Mouse (Mus musculus) hematopoietic stem cell, adult 5-6 weeks (primary cell): ENCODE measurements around the gene Vmn2r6. TPM values are rescaled to one million over a fixed set of nuclear protein-coding genes. Genes with fewer than 3 reads are reported as not detected.
"Not testable (repeated sequence)": the region's sequence is repeated elsewhere in the genome, so short reads cannot be mapped to it uniquely, and the experiment has no call there.

ENCODE experiments used
- ATAC-seq, 2 experiments: fragments of 125-278 bp in 1 of 2; replicated peaks in 1 of 2; 2 replicates each; pipeline ENCODE4 v1.8.0; 2016 to 2017; ENCODE audit warnings: inconsistent platforms in 2 of 2, mild to moderate bottlenecking in 2 of 2, moderate number of reproducible peaks in 2 of 2, low read depth in 1 of 2, moderate TSS enrichment in 1 of 2; ENCODE audit not compliant: low FRiP score in 2 of 2, poor library complexity in 2 of 2, severe bottlenecking in 2 of 2, insufficient read depth in 1 of 2, low TSS enrichment in 1 of 2
- total RNA-seq: library from RNA; stranded (forward); fragments of 172-1452, 232-1000 nt; gene quantifications from 2 replicates; pipeline ENCODE4 v1.2.3, GENCODE M21; 2017

The Vmn2r6 gene
- total RNA-seq, result not detected in 2 replicates

DNA sequence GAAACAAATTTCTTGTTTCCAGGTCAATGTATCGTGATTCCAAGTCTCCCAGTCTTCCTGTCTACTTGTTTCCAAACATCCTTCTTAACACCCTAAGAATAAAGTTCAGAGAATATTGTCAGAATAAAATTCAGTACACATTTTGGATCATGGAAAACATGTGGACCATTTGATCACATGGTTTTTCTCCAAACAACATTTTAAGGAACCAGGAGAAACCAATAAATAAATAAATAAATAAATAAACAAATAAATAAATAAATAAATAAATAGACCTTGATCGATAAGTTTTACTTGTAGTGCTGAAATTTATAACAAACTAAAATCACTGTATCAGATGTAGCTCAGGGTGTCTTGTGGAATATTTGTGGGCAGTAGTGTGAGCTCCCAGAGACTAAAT, at the start of gene Vmn2r6:
Gene Vmn2r6 (minus strand): TSS at position 101 of the 400 bp plus-strand sequence.
- not testable (repeated sequence) for ATAC-seq

DNA sequence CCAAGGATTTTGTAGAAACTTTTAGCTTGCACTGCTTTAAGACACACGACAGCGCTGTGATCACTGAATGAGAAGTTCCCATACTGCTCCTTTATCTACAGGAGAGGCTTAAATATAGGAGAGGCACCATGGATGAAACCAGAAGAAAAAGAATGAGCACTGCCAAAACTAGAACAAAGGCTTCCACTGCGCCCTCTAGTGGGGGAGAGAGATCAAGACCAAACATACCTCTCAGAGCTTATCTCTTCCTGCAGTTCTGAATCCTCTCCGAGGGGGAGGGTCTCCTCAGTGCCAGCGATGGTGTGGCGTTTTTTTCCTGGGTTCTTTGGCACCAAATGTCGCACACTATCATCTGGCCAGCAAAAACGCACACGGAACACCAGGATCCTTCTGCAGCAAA, 22.0 kb upstream of the Vmn2r6 start:
- ATAC-seq, result no peak

DNA sequence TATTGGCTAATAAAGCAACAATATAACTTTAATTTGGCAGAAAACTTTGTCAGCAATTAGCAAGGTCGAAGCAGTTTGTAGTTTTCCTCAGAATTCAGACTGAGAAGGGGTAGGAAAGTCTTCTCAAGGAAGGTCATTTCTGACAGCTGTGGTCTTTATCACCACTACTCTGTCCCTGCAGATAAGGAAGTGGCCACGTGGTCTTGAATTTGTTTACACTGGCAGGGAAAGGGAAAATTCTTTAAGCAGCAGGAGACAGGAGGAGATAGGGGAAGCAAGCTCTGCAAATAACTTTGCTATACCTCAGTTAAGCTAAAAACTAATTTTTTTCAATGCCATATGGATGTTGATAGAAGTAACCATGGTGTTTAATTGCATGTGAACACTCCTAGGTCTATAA, 3.2 kb upstream of the Vmn2r6 start:
- ATAC-seq, result not testable (repeated sequence)

DNA sequence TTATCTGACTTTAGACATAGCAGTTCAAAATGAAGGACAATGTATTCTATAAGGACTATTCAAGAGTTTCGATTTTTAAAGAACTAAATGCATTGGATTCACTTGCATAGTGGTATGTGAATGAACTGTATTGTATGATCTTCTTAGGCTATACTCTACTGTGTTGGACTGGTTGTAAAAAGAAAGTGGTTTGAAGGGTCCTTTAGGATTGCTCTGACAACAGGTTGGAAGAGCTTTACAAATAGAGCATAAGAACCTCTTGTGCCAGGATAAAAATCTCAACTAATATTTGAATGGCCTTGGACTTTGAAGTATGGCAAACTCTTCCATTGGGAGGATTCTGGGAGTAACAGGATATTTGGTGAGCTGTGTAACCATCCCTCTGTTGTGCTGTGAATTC, 42.0 kb downstream of the Vmn2r6 start:
- ATAC-seq, result not testable (repeated sequence)

DNA sequence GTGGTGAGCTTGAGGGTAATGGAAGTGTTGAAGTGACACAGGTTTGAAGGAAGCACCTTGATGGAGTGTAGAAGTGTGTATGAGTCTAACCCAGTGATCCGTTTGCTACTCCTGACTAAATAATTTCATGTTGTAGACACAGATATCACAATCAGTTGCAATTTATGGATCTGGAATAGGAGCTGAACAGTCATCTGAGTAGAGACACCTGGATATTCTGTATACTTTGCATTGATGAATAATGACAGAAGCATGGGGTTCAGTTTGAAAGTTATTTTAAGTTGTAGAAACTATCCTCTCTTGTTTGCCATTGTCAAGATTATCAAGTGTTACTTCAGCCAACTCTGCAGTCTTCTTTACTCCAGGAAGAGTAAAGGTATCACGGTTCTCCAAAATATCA, 55.9 kb downstream of the Vmn2r6 start, which contains the start of gene Vmn2r5:
Gene Vmn2r5 (minus strand): TSS at position 101 of the 400 bp plus-strand sequence.
- not testable (repeated sequence) for ATAC-seq

Other genes with a start within 250 kb of the Vmn2r6 start
- gene Vmn2r4, start 150.5 kb downstream of the Vmn2r6 start, total RNA-seq, result not detected in 2 replicates
- not detected in 2 replicates for gene Vmn2r5, start 56.0 kb downstream of the Vmn2r6 start, total RNA-seq